Mouse (Mus musculus): Measurements from ENCODE around the gene Gm45717.

Gm45717 gene

GRCm38 (mm10) chr7:140967862-140968591 is 12.3 kb upstream of the Gm45717 start:
- no peak for DNase-seq

GRCm38 (mm10) chr7:140966921-140967320 is 11.2 kb upstream of the Gm45717 start, which contains the start of gene Ifitm1:
Gene Ifitm1 (plus strand): TSS chr7:140967221.
- no peak for DNase-seq

GRCm38 (mm10) chr7:140962733-140963132 is 7.0 kb upstream of the Gm45717 start:
- DNase-seq = no peak

- no peak for DNase-seq
Measured at GRCm38 (mm10) chr7:140961416-140961815, 5.7 kb upstream of the Gm45717 start.

- DNase-seq = no peak
Measured at GRCm38 (mm10) chr7:140960026-140960425, 4.3 kb upstream of the Gm45717 start.

- peak; percentile 20 to 55 for DNase-seq
Measured at GRCm38 (mm10) chr7:140959181-140959901, 3.6 kb upstream of the Gm45717 start.

- no peak for DNase-seq
Measured at GRCm38 (mm10) chr7:140956556-140956869, 776 bp upstream of the Gm45717 start.

- no peak for DNase-seq
Measured at GRCm38 (mm10) chr7:140955342-140955741, 395 bp downstream of the Gm45717 start.

GRCm38 (mm10) chr7:140954733-140955071 is 1.0 kb downstream of the Gm45717 start:
- DNase-seq = no peak

- DNase-seq = no peak
Measured at GRCm38 (mm10) chr7:140953800-140954732, 1.7 kb downstream of the Gm45717 start.

GRCm38 (mm10) chr7:140953133-140953532 is 2.6 kb downstream of the Gm45717 start:
- no peak for DNase-seq

- DNase-seq = no peak
Measured at GRCm38 (mm10) chr7:140952441-140952840, 3.3 kb downstream of the Gm45717 start.

- DNase-seq = no peak
Measured at GRCm38 (mm10) chr7:140951765-140952164, 4.0 kb downstream of the Gm45717 start.

- no peak for DNase-seq
Measured at GRCm38 (mm10) chr7:140951051-140951450, 4.7 kb downstream of the Gm45717 start.

GRCm38 (mm10) chr7:140949824-140950530 is 5.8 kb downstream of the Gm45717 start, which contains the start of gene Ifitm5:
Gene Ifitm5 (minus strand): TSS chr7:140950291.
- no peak for DNase-seq

GRCm38 (mm10) chr7:140949255-140949654 is 6.5 kb downstream of the Gm45717 start:
- DNase-seq = no peak

- no peak for DNase-seq
Measured at GRCm38 (mm10) chr7:140948161-140948560, 7.6 kb downstream of the Gm45717 start.

GRCm38 (mm10) chr7:140946980-140947379 is 8.8 kb downstream of the Gm45717 start:
- no peak for DNase-seq

- no peak for DNase-seq
Measured at GRCm38 (mm10) chr7:140946311-140946710, 9.4 kb downstream of the Gm45717 start.

GRCm38 (mm10) chr7:140945247-140945646 is 10.5 kb downstream of the Gm45717 start:
- DNase-seq = no peak

GRCm38 (mm10) chr7:140944236-140944635 is 11.5 kb downstream of the Gm45717 start:
- no peak for DNase-seq

GRCm38 (mm10) chr7:140943356-140943755 is 12.4 kb downstream of the Gm45717 start:
- no peak for DNase-seq

GRCm38 (mm10) chr7:140942811-140943210 is 12.9 kb downstream of the Gm45717 start:
- no peak for DNase-seq

Measured in cerebellum, postnatal 25 days (tissue).